Mouse (Mus musculus): Measurements from ENCODE around the gene Neil3. TPM values are rescaled to one million over a fixed set of nuclear protein-coding genes. Genes with fewer than 3 reads are reported as not detected.
"Not testable (repeated sequence)": the region's sequence is repeated elsewhere in the genome, so short reads cannot be mapped to it uniquely, and the experiment has no call there.

The Neil3 gene
- polyA plus RNA-seq, 1 experiment, result 2.1 TPM

DNA sequence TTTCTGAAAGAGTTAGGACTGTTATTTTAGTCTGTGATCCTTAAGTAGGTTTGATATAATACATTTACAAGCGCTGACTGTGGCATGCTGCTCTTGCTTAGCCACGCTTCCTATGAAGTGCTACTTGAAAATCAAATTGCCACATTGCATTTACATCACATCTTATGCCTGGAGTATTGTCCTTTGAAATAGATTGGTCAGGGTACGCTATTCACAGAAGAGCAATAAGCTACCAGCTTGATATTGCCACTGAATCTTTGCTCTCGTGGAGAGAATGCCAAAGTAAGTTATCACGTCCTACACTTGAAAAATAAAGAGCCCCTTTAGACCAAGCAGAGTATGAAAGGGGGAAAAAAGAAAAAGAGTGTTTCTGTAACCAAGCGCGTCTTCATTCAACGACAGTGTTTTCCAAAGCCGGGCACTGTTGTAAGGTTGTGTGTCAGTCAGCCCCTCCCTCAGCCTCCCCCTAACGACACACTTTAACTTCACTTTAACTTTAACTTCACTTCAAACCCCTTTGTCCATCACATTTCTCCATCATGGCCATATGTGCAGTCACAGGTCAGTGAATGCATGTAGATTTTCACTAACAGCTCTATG is 76.3 kb downstream of the Neil3 start:
- WGBS, result 88% methylated on average over 10 of the region's 10 CpGs
- no peak for DNase-seq (ENCODE audit: low read depth, low spot score)

DNA sequence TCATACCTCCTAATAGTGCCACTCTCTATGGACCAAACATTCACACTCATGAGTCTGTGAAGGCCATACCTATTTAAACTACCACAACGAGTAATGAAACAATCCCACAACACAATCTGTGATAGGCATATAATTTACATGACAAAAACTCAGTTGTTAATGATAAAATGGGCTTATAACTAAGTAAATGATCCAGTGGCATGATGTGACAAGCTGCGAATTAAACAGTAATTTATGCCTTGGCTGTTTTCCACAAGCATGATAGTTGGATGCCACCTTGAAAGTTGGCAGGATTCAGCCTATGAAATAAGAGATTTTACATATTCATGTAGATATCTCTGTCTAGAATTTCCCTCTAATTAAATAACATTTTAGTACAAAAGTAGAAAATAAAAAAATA is 99.3 kb downstream of the Neil3 start:
- WGBS, result 75% methylated on average over 2 of the region's 2 CpGs
- DNase-seq (ENCODE audit: low read depth, low spot score), result no peak

DNA sequence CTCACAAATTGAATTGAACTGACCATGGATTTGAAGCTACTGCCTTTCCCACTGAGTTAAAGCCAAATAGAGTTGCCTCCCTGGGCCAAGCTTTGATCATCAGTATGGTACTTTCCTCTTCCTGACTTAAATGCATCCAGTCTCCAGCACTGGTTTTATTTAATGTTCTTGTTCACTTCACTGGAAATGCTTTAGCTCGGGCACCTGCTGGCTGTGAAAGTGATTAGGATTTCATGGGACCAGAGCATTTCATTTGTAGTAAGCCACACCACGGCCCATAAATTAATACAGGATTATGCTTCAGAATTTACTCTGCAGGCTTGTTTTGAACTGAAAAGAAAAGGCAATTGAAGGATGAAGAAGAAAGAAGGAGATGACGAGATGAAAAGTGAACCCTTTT is 100.8 kb downstream of the Neil3 start:
- 77% methylated on average over 3 of the region's 3 CpGs for WGBS
- not testable (repeated sequence) for DNase-seq (ENCODE audit: low read depth, low spot score)

Other genes with a start within 250 kb of the Neil3 start
- 4.6 and 5.4 TPM in 2 replicates for gene Aga, start 127.3 kb downstream of the Neil3 start, polyA plus RNA-seq (2012; rRNA removed)